Mouse (Mus musculus) 416B (cell line): ENCODE results near the gene Clstn1.
"Not testable (repeated sequence)": the region's sequence is repeated elsewhere in the genome, so short reads cannot be mapped to it uniquely, and the experiment has no call there.

Source experiments
- DNase-seq: peaks from one replicate; pipeline ENCODE4 v3.0.0; 2011; ENCODE audit warnings: low read depth

Clstn1 gene

DNA sequence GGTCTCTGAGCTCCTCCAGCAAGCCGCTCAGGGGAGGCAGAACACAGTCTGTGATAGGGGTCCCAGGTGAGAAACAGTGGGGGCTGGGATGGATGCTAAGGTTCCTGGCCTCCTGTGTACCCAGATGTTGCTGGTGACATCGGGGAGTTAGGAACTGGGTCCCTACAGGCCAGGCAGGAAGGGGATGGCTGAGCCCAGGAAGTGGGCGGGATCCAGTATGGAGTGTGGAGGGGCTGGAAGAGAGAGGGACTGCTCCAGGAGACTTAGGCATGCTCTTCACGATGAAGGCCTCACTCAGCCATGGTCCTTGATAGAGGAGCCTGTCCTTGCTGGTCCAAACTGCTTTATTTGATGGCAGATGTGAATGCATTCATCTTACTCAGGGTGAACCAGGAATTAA is 13.9 kb downstream of the Clstn1 start:
- DNase-seq: no peak

DNA sequence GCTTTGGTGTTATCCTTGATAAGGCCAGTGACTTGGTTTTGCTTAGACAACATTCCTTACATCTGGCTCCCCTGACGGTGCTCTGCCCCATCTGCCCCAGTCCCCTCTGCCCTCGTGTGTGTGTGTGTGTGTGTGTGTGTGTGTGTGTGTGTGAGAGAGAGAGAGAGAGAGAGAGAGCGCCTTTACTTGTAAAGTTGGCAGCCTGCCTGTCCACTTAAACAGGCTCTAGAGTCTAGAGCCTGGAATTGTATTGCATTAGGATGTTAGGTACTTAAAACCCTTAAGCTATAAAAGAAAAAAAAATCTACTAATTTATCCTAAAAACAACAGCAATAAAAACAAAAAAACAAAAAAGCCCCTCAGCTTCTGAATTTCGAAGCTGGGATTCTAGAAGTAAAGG is 15.2 kb downstream of the Clstn1 start:
- no peak for DNase-seq

DNA sequence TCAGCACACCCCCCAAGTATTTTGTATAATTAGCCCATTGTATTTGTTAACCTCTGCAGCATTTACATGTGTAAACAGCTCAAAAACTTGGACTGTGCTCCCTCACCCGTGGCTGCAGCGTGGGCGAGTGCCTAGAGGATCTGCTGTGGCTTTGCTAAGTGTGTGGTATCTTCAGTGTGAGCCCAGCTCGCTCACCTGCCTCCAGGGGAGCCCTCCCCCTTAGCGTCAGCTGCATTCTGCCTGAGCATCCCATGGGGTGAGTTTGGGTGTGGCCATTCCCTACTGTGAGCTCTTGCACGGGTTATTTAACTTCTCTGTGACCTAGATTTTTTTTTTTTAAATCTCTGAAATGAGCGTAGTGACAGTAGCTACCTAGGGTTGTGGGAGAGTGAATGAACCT is 16.0 kb downstream of the Clstn1 start:
- no peak for DNase-seq

DNA sequence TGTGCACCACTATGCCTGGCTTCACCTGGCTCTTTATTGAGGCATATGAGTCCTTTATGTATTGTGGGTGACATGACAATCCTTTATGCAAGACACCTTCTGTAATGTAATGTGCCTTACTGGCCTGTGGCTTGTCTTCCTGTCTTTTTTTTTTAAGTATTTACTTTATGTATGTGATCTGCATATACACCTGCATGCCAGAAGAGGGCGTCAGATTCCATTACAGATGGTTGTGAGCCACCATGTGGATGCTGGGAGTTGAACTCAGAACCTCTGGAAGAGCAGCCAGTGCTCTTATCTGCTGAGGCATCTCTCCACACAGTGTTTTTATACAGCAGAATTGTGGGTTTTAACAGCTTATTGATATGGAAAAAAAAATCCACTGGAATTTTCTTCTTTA is 17.6 kb downstream of the Clstn1 start:
- no peak for DNase-seq

DNA sequence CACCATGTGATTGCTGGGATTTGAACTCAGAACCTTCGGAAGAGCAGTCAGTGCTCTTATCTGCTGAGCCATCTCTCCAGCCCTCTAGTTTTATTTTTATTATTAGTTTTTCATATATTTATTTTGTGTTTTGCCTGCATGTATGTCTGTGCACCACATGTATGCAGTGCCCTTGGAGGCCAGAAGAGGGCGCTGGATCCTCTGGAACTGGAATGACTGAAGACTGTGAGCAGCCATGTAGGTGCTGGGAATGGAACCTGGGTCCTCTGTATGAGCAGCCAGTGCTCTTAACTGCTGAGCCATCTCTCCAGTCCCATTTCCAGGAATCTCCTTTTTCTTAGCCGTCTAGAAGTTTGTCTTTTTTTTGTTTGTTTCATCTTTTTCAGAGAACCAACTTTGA is 18.2 kb downstream of the Clstn1 start:
- DNase-seq: no peak

DNA sequence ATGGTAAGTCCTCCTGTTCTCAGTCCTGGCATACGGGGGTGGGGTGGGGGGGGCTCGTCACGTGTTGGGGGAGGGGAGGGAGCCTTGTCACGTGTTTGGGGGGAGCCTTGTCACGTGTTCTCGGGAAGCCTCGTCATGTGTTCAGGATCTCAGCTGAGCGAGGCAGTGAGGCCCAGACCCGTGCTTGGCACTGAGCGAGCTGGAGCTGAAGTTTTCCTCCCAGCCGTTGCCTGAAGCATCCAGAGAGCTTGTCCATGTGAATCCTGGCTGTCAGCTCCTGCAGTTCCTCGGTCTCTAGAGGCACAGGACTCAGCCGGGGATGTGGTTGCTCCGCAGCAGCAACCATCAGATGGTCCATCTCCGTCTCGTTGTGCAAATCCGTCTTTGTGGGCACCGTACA is 19.8 kb downstream of the Clstn1 start:
- no peak for DNase-seq

DNA sequence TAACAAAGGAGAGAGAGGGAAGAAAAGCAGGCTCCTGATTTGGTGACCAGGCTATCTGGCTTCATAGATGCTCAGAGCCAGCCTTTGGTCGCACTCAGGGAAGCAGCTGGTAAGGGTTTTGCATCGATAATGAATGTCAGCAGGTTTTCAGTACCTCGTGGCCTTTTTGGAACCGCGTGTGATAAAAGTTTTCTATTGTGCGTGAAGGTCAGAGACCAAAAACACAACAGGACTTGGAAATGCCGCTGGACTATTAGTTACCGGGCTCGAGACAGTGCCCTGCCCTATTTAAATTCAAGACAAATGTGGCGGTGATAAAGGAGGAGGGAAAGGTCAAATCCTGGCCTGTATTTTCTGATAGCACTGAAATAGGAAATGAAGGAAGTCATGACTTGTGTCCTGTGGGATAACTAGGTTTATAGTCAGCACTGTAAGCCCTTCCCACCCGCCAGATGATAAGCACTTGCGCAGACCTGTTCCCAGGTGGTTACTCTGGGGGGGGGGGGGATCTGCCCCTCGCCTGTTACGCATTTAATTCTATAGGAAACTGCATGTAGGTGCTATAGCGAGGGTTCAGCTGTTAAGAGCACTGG is 20.6 kb downstream of the Clstn1 start:
- peak; percentile 80 for DNase-seq

DNA sequence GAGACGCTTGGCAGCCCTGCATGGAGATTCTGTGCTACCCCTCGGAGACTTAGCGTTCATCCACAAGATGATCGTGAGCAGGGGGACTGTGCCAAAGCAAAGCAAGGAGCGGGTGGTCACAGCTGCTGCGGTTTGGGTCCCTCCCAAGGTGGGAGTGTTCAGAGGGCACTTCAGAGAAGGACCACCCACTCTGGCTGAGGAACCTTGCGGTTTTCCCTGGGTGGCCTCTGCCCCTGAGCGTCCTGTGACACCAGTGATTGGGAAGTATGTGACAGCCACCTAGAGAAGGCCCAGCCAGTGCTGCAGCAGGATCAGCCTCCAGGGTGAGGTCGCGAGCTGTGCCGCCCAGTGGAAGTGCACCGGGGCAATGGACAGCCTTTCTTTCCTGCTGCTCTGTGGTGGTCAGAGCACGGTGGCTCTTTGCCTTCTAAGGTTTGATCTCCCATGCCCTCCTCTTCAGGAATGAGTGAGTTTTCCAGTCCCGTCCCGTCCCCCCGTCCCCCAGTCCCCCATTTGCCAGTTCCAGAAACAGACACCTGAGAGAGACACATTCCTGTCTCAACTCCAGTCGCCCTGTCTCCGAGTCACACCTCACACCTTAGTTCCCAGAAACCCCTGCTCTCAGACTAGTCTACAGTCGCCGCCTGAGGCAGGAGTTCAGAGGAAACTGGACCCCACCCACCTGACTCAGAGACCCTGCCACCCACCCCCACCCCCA is 21.5 kb downstream of the Clstn1 start:
- DNase-seq: peak; percentile 78

DNA sequence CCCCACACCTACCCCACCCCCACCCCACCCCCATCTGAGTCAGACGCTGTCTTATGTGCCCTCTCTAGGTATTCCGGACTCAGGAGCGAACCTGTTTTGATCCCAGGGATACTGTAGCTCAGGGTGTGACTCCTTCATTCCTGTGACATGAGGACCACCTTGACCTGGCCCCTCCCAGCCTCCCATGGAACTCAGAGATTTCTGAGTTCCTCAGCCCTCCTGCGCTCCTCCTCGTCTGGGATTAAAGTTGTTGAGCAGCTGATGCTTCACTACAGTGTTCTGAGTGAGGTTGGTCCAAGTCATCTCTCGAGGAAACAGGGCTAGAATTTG is 22.0 kb downstream of the Clstn1 start:
- DNase-seq: no peak

DNA sequence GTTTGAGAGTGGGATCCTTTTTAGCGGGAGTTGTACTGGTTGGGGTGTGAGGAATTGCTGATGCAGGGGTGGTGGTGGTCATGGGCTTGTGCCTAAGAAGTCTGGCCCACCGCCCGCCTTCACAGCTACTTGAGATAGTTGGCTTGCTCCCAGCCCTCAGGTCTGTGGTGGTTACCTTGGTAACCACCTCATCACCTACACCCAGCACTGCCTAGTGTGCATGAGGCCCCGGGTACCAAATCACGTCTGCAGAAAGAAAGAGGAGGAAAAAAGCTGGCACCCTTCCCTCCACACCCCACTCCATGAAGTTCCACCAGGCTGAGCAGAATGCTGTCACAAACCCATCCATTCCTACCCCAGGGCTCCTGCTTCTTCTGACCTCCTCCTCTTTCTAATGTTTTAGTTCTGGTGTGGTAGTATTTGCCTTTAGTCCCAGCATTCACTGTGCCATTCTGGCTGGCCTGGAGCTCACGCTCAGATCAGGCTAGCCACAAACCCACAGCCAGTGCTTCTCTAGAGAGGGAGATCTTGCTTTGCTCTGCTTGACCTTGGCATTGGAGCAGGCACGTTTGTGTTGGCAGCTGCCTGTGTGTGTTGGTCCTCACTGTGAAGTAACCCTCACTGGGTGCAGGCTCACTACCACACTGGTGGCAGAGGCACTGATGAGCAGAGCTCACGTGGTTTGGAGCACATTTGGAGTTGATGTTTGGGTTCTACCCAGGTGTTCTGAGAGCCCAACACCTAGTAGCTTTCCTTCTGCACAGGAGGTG is 23.2 kb downstream of the Clstn1 start:
- no peak for DNase-seq

DNA sequence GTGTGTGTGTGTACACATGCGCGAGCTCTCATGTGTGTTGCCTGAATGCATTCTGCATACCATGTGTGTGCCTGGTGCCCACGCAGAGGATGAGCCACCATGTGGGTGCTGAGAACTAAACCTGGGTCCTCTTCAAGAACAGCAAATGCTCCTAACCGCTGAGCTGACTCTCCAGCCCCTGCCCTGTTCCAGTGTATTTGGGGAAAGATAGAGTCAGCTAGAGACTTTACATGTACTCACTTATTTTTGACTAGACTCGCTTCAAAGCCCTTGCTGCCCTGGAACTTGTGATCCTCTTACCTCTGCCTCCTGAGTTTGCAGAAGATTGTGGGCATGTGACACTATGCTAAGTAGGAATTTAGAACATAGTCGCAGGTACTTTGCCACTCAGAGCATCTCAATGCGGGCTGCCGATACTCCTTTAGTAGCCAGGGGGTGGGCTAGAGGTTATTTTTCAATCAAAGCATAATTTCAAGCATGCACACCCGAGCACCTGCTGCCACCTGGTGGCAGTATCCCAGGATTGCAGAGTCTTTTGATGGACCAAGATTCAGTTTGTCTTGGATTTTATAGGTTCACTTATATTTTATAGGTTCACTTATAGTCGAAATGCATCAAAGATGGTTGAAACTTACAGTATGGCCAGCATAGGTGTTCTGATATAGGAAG is 25.2 kb downstream of the Clstn1 start:
- DNase-seq: peak; percentile 60

DNA sequence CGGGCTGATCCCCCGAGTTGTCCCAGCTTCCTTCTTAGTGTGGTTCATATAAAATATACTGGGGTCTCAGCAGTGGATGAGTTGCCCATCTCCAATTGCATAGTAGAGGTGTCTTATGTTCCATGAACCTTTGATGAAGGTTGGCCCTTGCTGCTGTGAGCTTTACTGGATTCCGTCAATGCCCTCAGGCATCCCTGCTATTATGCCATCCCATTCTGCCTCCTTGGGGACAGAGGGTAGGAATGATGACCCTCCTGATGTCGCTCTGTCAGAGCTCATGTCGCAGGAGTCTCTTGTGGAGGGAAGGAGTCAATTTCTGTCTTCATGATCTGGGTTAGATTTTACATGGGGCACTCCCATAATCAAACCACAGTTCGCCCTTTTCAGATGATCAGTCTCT is 27.2 kb downstream of the Clstn1 start:
- not testable (repeated sequence) for DNase-seq

DNA sequence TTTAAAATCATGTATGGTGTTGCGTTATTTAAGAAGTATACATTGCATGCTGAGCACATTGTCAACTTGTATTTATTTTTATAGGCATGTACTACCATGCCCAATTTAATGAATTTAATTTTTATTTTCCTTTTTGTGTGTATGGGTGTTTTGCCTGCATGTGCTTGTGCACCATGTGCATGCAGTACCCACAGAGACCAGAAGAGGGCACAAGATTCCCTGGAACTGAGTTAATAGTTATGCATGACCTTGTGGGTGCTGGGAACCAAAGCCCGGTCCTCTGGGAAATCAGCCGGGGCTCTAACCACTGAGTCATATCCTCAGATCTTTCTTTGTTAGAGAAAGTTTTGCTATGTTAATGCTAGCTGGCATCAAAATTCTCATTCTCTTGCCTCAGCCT is 28.6 kb downstream of the Clstn1 start:
- no peak for DNase-seq

DNA sequence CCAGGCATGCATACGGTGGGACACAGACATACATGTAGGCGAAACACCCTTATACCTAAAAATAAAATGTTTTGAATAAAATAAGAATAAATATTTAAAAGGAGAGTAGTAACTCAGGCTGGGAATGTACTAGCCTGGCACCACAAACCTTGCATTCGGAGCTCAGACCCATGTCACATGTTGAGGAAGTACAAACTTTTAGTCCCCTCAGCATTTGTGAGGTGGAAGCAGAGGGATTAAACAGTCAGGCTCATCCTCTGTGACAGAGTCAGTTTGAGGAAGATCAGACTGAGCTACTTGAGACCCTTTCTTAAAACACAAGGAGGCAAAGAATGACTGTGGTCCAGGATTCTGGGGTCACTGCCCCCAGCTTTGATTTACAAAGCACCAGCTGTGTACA is 30.7 kb downstream of the Clstn1 start:
- DNase-seq: not testable (repeated sequence)

DNA sequence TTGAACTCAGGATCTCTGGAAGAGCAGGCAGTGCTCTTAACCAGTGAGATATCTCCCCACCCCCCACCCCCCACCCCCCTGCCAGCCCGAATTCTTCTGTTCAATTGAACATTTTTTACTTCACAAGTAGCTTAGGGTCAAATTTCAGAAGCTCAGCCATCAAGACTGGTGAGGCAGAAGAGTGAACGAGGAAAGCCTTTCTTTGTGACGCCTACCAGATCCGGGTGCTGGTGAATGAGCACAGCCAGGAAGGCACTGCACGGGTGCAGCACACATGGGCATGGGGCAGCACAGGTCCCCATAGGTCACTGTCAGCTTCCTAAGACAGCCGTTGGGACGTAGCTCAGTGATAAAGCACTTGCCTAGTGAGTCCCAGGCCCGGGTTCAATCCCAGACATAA is 33.7 kb downstream of the Clstn1 start:
- no peak for DNase-seq

DNA sequence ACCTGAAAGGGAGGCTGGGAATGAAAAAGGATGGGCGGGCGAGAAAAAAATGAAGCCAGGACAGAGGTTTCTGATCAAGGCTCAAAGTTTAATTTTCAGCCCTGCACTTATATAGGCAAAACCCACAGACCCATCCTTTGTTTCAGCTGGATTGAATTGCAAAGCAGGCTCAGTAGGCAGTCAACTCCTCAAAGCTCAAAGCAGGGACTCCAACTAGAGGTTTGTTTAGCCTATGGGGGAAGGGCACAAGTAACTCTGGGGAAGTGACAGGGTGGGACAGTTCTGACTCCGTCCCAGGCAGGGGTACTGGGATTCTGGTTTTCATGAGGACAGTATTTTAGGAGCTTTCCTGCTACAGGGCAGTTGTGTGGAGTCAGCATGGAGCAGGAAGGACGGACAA is 35.0 kb downstream of the Clstn1 start:
- DNase-seq: no peak

DNA sequence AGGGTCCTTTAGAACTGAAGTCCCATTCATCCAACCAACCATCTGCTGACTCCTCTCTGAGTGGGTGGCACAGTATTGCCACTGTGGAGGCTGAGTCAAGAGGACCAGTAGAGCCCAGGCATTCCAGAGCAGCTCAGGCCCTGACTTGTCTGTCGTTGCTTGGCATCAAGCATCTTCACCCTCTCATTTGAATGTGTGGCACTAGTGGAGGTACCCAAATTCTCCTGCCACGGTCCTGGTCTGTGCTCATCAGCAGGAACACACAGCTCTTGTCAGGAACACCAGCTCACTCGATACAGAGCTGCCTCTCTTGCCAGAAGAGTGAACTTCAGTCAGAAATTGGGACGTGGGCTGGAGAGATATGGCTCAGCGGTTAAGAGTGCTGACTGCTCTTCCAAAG is 37.4 kb downstream of the Clstn1 start:
- no peak for DNase-seq

DNA sequence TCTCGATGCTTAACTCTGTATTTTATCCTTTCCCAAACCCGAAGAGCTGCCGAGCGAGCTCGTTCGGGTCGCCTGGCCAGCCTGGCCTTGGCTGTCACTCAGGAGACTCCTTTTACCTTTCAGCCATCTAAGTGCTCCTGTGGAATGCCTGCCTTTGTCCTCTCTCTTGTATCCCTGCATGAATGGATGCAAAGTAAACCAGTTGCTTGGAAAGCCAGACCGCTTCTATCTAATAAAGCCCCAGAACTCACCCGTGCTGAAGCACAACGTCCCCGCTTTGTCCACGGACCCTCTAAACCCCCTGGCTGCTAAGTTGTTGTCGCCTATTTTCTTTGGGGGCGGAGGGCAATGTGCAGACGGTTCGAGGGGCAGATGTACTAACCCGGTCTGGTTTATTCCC is 40.5 kb downstream of the Clstn1 start:
- no peak for DNase-seq

DNA sequence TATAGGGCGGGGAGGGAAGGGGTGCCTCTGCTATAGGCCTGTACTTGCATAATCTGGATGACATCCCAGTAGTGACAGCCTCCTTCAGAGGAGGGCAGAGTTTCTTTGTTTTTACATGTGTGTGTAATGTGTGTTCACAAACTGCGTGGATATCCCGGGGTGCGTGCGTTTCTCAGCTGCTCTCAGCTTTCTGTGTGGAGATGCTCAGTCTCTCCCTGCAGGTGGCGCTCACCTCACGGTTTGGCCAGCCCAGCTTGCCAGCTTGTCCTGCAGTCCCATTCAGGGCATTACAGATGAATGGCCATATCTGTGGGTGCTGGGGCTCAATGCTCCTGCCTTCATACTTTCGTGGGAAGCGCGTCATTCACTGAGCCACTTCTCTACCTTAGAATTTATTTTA is 42.1 kb downstream of the Clstn1 start:
- DNase-seq: peak; percentile 52

DNA sequence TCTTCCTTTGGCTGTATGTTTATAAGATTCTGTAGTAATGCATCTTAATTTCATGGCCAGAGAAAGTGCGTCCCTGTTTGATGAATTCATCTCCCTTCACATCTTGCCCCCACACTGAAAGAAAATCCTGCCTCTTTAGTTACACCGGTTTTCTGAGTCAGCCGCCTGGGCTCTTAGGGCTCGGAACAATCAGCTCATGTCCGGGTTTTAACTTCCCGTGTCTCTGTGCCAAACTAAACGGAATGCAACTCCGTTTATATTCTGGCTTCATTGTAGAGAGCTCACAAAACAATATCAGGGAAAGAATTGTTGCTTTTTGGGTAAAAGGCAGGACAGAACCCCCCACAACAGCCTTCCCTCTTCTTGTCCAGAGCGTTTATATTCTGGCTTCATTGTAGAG is 42.5 kb downstream of the Clstn1 start:
- no peak for DNase-seq

DNA sequence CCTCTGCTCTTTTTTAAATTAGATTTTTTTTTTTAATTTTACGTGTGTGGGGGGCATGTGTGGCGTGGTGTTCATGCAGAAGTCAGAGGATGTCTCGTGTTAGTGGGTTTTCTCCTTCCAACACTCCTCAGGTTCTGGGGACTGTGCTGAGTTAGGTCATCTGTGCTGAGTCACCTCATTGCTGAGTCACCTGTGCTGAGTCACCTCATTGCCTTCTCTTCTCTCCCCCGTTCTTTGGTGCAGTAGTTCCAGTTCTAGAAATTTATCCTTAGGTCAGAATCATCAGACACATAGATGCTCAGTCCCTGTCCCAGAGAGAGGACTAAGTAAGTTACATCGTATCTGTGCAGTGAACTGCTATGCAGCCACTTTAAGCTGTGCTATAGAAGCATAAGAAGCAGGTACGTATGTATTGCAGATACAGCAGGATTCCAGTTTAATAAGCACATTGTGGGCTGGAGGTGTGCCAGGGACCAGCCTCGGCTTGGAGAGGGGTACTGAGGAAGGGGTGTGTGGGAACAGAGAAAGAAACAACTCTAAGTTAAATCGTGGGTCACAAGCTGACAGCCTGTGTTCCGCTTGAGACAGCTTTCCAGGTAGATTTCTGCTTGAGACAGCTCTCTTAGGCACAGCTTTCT is 46.5 kb downstream of the Clstn1 start:
- DNase-seq: peak; percentile 57

DNA sequence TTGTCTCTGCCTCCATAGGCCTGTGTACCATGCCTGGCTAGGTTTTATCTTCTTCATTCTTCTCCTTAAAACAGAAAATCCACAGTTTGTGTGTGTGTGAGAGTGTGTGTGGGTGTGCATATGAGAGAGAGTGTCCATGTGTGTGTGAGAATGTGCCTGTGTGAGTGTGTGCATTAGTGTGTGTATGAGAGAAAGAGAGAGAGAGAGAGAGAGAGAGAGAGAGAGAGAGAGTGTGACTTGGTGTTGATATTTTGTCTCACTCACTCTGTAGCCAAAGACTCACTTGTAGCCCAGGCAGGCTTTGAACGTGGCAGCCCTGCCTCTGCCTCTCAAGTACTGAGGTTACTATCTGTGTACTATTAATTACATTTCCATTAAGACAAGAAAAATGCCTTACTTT is 47.9 kb downstream of the Clstn1 start:
- no peak for DNase-seq

DNA sequence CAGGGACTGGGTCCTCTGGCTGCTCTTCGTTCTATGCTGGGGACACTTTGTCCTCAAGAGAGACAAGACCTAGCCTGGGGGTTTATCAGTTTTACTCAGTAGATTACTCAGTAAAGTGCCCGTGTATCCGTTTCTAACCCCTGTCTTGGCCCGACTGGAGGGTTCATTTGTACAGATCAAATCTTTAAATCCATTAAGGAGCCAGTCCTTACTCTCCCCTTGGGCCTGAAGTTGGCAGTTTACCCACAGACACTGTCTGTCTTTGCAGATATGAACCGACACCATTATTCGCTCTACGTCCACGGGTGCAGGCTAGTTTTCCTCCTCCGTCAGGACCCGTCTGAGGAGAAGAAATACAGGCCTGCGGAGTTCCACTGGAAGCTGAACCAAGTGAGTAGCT is 48.7 kb downstream of the Clstn1 start:
- no peak for DNase-seq
